Mouse (Mus musculus) kidney, postnatal 14 days (tissue): ENCODE data around the gene Timm10b.

Experiments used
- DNase-seq: peaks from one replicate; pipeline ENCODE4 v3.0.0; 2022; ENCODE audit warnings: mixed read lengths

The Timm10b gene

GRCm38 (mm10) chr7:105641936-105642335, 2.1 kb downstream of the Timm10b start:
- DNase-seq: no peak

GRCm38 (mm10) chr7:105650639-105651435, 11.0 kb downstream of the Timm10b start, which contains the start of gene Dnhd1:
Gene Dnhd1, plus strand, starts transcription at chr7:105650827.
- DNase-seq: peak; percentile 90

GRCm38 (mm10) chr7:105685541-105686197, 45.8 kb downstream of the Timm10b start:
- DNase-seq: no peak

GRCm38 (mm10) chr7:105690875-105691274, 51.0 kb downstream of the Timm10b start:
- DNase-seq: no peak
